Mouse (Mus musculus) kidney, embryonic 15.5 days (tissue): Measurements from ENCODE around the gene Tbc1d32. TPM values are rescaled to one million over a fixed set of nuclear protein-coding genes. Genes with fewer than 3 reads are reported as not detected.
"Not testable (repeated sequence)": the region's sequence is repeated elsewhere in the genome, so short reads cannot be mapped to it uniquely, and the experiment has no call there.

Experiments
- ATAC-seq: fragments of 200-750 bp; cut with Nextera tagmentation; replicated peaks from 2 replicates; pipeline ENCODE4 v1.8.0; 2017; ENCODE audit warnings: moderate TSS enrichment; ENCODE audit not compliant: low FRiP score
- H3K27ac ChIP-seq: fragments of 300-500 bp; sonication (generic); 2 replicates; pipeline ENCODE4 v1.5.1; 2015; ENCODE audit warnings: mild to moderate bottlenecking, inconsistent platforms
- H3K27me3 ChIP-seq: fragments of 300-500 bp; sonication (generic); 2 replicates; pipeline ENCODE4 v1.6.1; 2015; ENCODE audit warnings: inconsistent platforms
- H3K36me3 ChIP-seq: fragments of 300-500 bp; sonication (generic); 2 replicates; pipeline ENCODE4 v1.6.1; 2015; ENCODE audit warnings: inconsistent platforms
- H3K4me1 ChIP-seq: fragments of 300-500 bp; sonication (generic); 2 replicates; pipeline ENCODE4 v1.6.1; 2015; ENCODE audit warnings: inconsistent platforms
- H3K4me2 ChIP-seq: fragments of 300-500 bp; sonication (generic); 2 replicates; pipeline ENCODE4 v1.6.1; 2015; ENCODE audit warnings: moderate library complexity, mild to moderate bottlenecking, inconsistent platforms
- H3K4me3 ChIP-seq: fragments of 300-500 bp; sonication (generic); replicated peaks from 2 replicates; pipeline ENCODE4 v1.5.1; 2015; ENCODE audit warnings: mild to moderate bottlenecking, inconsistent platforms
- H3K9ac ChIP-seq: fragments of 300-500 bp; sonication (generic); 2 replicates; pipeline ENCODE4 v1.6.1; 2015; ENCODE audit warnings: mild to moderate bottlenecking, inconsistent platforms
- H3K9me3 ChIP-seq: fragments of 300-500 bp; sonication (generic); replicated peaks from 2 replicates; pipeline ENCODE4 v1.6.1; 2016; ENCODE audit warnings: inconsistent platforms
- WGBS: fragments of 180-500 bp; shearing (Covaris S2); methylation state at CpG from one replicate; pipeline ENCODE4 v1.1.7; 2015; ENCODE audit warnings: mixed read lengths; 5-methylcytosine and 5-hydroxymethylcytosine counted together
- polyA plus RNA-seq: library from polyadenylated mRNA; unstranded; fragments of >200 nt; fragmentation: Nextera tagmentation; extraction: Ambion mirVana; gene quantifications from 2 replicates; pipeline ENCODE4 v1.2.1, GENCODE M21; 2015

Gene Tbc1d32
- 4.1 TPM in 2 replicates for polyA plus RNA-seq

- Histone ChIP-seq H3K4me1 (peaks cover 9% of the 10 kb centered on the region), H3K27ac (peak within 1 kb of the TSS; percentile 88), H3K9me3 (no peaks in the 10 kb centered on the region), H3K4me2 (peak within 1 kb of the TSS; percentile 64), H3K4me3 (peak within 1 kb of the TSS; percentile 59), H3K27me3 (no peaks in the 10 kb centered on the region), H3K36me3 (no peaks in the 10 kb centered on the region), H3K9ac (peak within 1 kb of the TSS; percentile 55)
- peak; percentile 98 for ATAC-seq
- 4% methylated on average over 42 of the region's 42 CpGs for WGBS
These were observed at the start of gene Tbc1d32 for GRCm38 (mm10) chr10:56228568-56229209. TSS of gene Tbc1d32 (minus strand) at chr10:56228689.

DNA sequence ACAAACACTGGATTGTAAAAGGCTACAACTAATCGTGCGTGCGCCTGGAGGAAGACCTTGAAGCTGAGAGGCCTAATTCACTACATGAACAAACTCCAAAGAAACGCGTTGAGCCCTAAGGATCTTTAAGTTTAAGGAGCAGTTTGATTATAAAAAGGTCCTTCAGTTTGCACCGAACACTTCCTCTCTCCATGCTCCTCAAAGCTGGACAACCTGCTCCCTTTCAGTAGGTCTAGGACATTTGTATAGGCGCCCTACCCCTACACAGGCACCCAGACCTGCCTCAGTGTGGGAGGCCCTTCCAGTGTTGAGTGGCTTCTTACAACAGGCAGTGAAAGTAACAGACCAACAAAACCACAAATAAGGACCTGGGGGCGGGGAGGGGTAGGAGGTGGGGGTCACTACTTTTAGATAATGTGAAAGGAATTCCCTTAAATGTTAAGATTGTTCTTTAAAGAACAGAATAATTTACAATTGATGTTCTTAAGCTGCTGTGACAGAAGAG is 666 bp downstream of the Tbc1d32 start:
- H3K27ac ChIP-seq = no peak overlapping the region
- H3K4me2 ChIP-seq = peak overlapping the region; percentile 64
- peak overlapping the region; percentile 55 for H3K9ac ChIP-seq
- no peaks in the 10 kb centered on the region for H3K9me3 ChIP-seq
- WGBS = 70% methylated on average over 8 of the region's 8 CpGs
- H3K4me3 ChIP-seq = peak overlapping the region; percentile 59
- ATAC-seq = no peak
- no peaks in the 10 kb centered on the region for H3K27me3 ChIP-seq
- H3K4me1 ChIP-seq = peaks cover 9% of the 10 kb centered on the region
- H3K36me3 ChIP-seq = no peaks in the 10 kb centered on the region

GRCm38 (mm10) chr10:56215797-56216196 is 12.7 kb downstream of the Tbc1d32 start:
- no peak overlapping the region for H3K9ac ChIP-seq
- no peaks in the 10 kb centered on the region for H3K4me1 ChIP-seq
- no peak overlapping the region for H3K4me3 ChIP-seq
- WGBS = 76% methylated on average over 3 of the region's 3 CpGs
- no peaks in the 10 kb centered on the region for H3K27me3 ChIP-seq
- no peak overlapping the region for H3K4me2 ChIP-seq
- H3K9me3 ChIP-seq = no peaks in the 10 kb centered on the region
- peak; percentile 81 for ATAC-seq
- H3K36me3 ChIP-seq = 0 out of 2 replicates have a peak, but pooled peaks cover 6% of the 10 kb centered on the region
- no peak overlapping the region for H3K27ac ChIP-seq

DNA sequence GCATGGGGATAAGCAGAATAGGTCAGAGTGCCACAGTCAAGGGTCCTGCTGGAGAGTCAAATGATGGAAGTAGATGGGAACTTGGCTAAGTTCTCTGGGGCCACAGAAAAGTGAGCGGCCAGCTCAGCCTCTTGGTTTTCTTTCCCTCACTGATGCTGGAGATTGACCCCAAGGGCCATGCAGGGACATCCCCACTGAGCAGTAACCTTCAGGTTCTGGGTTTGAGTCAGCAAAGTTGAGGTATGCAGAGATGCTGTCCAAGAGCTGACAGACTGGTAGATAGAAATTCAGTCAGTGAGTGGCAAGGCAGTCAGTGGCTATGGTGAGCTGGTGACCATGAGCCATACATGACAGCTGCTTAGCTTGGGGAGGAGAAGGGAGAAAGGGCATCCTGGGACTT is 18.1 kb downstream of the Tbc1d32 start:
- no peak overlapping the region for H3K4me2 ChIP-seq
- no peaks in the 10 kb centered on the region for H3K36me3 ChIP-seq
- 90% methylated on average over 1 of the region's 1 CpGs for WGBS
- H3K27ac ChIP-seq = no peak overlapping the region
- ATAC-seq = no peak
- no peaks in the 10 kb centered on the region for H3K27me3 ChIP-seq
- H3K9me3 ChIP-seq = no peaks in the 10 kb centered on the region
- H3K4me3 ChIP-seq = no peak overlapping the region
- no peaks in the 10 kb centered on the region for H3K4me1 ChIP-seq
- H3K9ac ChIP-seq = no peak overlapping the region

DNA sequence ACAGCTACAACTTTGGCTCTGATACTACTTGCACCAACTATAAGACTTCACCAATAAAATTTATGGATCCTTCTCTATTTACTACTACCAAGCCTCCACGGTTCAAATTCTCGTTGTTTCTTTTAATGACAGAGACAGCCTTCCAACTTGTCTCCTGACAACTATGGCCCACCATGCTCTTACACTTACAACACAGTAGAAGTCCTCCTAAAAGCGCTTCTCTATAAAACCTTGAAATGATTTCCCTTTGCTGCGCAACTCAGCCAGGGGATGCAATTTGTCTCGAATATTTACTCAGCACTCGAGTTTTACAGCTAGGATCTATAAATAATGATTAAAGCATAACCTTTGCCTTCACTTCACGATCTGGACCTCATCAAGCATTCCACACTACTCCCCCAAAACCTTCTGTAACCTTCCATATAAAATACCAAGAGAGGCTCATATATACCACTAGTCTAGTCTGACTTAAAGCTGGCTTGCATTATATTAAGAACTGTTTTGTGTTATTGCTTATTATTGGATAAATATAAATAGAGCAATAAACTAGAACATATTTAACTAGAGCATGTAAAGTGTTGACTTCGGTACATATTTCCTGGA is 21.6 kb downstream of the Tbc1d32 start:
- WGBS = 32% methylated on average over 8 of the region's 8 CpGs
- ATAC-seq = peak; percentile 78

GRCm38 (mm10) chr10:56204348-56204747 is 24.1 kb downstream of the Tbc1d32 start:
- Histone ChIP-seq H3K9ac (no peak overlapping the region), H3K27ac (no peak overlapping the region), H3K4me3 (no peak overlapping the region), H3K9me3 (no peaks in the 10 kb centered on the region), H3K27me3 (no peaks in the 10 kb centered on the region), H3K4me2 (no peak overlapping the region), H3K36me3 (no peaks in the 10 kb centered on the region), H3K4me1 (no peaks in the 10 kb centered on the region)
- 93% methylated on average over 2 of the region's 2 CpGs for WGBS
- ATAC-seq = no peak

More for the DNA sequence above, 21.6 kb downstream of the Tbc1d32 start:
- no peaks in the 10 kb centered on the region for H3K4me1 ChIP-seq
- H3K9me3 ChIP-seq = no peaks in the 10 kb centered on the region
- no peaks in the 10 kb centered on the region for H3K27me3 ChIP-seq
- no peak overlapping the region for H3K27ac ChIP-seq
- no peak overlapping the region for H3K4me3 ChIP-seq
- H3K9ac ChIP-seq = no peak overlapping the region
- H3K4me2 ChIP-seq = no peak overlapping the region
- H3K36me3 ChIP-seq = no peaks in the 10 kb centered on the region

DNA sequence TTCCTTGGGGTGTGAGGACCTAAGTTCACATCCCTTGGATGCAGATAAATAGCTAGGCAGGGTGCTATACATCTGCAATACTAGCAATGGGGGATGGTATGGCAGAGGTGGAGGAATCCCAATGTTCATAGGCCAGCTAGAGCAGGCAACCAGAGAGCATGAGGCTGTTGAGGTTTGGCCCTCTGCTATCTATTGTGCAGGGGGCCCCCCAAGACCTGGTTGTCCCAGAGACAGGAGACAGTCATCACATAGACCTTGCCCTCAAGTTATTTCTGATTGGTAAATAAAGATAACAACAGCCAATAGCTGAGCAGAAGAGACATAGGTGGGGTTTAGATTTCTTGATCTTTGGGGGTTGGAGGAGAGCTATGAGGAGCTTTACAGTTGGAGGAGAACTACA is 28.6 kb downstream of the Tbc1d32 start:
- H3K9ac ChIP-seq = no peak overlapping the region
- H3K27me3 ChIP-seq = no peaks in the 10 kb centered on the region
- no peak for ATAC-seq
- no peak overlapping the region for H3K4me2 ChIP-seq
- H3K9me3 ChIP-seq = no peaks in the 10 kb centered on the region
- no peaks in the 10 kb centered on the region for H3K4me1 ChIP-seq
- 0 out of 2 replicates have a peak, but pooled peaks cover 6% of the 10 kb centered on the region for H3K36me3 ChIP-seq
- H3K27ac ChIP-seq = no peak overlapping the region
- H3K4me3 ChIP-seq = no peak overlapping the region

- Histone ChIP-seq H3K9ac (no peak overlapping the region), H3K4me2 (no peak overlapping the region), H3K9me3 (no peaks in the 10 kb centered on the region), H3K4me1 (no peaks in the 10 kb centered on the region), H3K27me3 (no peaks in the 10 kb centered on the region), H3K4me3 (no peak overlapping the region), H3K27ac (no peak overlapping the region), H3K36me3 (0 out of 2 replicates have a peak, but pooled peaks cover 6% of the 10 kb centered on the region)
- ATAC-seq = no peak
- WGBS = 76% methylated on average over 3 of the region's 3 CpGs
These were observed 29.8 kb downstream of the Tbc1d32 start for GRCm38 (mm10) chr10:56198691-56199090.

GRCm38 (mm10) chr10:56194310-56194709 is 34.2 kb downstream of the Tbc1d32 start:
- peaks cover 8% of the 10 kb centered on the region; the same call in 1 of the 2 replicates for H3K36me3 ChIP-seq
- no peak for ATAC-seq
- no peaks in the 10 kb centered on the region for H3K4me1 ChIP-seq
- 75% methylated on average over 7 of the region's 7 CpGs for WGBS
- H3K9me3 ChIP-seq = no peaks in the 10 kb centered on the region
- H3K27me3 ChIP-seq = no peaks in the 10 kb centered on the region
- no peak overlapping the region for H3K27ac ChIP-seq
- no peak overlapping the region for H3K9ac ChIP-seq
- no peak overlapping the region for H3K4me2 ChIP-seq
- no peak overlapping the region for H3K4me3 ChIP-seq

DNA sequence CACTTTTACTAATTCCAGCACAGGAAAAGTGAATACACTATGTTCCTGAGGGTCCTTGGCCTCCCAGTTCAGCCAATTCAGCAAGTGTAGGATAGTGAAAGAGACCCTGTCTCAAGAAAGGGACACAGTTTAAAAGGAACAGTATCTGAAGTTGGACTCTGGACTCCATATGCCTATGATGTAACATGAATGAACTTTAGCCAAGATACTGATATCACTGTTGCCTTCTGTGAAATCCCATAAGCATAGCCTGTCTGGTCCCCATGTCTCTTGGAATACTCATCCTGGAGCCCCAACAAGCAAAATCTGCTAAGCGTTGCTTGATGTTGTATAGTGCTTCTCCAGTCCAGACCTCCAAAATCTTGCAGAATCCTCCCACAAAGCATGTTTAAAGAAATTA is 46.8 kb downstream of the Tbc1d32 start:
- Histone ChIP-seq H3K4me3 (no peak overlapping the region), H3K4me2 (no peak overlapping the region), H3K27me3 (no peaks in the 10 kb centered on the region), H3K9me3 (no peaks in the 10 kb centered on the region), H3K9ac (no peak overlapping the region), H3K4me1 (no peaks in the 10 kb centered on the region), H3K27ac (no peak overlapping the region), H3K36me3 (peaks cover 10% of the 10 kb centered on the region)
- 92% methylated on average over 1 of the region's 1 CpGs for WGBS
- ATAC-seq = no peak

DNA sequence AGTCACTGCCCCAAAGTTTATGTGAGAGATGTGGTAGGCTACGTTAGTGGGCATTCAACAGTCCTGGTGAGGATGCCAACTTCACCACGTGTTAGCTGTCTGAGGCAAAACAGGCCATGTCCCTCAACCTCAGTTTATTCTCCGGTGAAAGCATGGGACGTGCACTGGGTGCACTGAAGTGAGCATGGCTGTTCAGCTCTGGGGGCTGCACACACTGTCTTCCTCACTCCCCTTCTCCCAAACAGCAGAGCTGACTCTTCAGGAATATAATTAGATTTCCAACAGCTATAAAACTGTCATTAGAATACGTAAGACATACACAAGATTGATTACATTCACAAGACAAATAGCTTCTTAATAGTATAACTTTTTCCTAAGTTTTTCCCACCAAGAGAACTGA is 55.3 kb downstream of the Tbc1d32 start:
- Histone ChIP-seq H3K9me3 (no peaks in the 10 kb centered on the region), H3K36me3 (no peaks in the 10 kb centered on the region), H3K9ac (no peak overlapping the region), H3K27ac (no peak overlapping the region), H3K27me3 (no peaks in the 10 kb centered on the region), H3K4me3 (no peak overlapping the region), H3K4me1 (0 out of 2 replicates have a peak, but pooled peaks cover 5% of the 10 kb centered on the region), H3K4me2 (no peak overlapping the region)
- 46% methylated on average over 5 of the region's 5 CpGs for WGBS
- peak; percentile 66; the same call in 1 of the 2 replicates for ATAC-seq

DNA sequence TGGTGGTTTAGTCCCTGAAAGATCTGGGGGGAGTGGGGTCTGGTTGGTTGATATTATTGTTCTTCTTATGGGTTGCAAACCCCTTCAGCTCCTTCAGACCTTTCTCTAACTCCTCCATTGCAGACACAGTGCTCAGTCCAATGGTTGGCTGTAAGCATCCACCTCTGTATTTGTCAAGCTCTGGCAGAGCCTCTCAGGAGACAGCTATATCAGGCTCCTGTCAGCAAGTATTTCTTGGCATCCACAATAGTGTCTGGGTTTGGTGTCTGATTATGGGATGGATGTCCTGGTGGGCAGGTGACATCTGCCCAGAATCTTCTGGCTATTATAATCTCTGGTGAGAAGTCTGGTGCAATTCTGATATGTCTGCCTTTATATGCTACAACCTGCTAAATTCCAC is 60.8 kb downstream of the Tbc1d32 start:
- H3K27ac ChIP-seq, H3K9ac ChIP-seq, H3K4me2 ChIP-seq: not testable (repeated sequence)

More for the DNA sequence above, 60.8 kb downstream of the Tbc1d32 start:
- not testable (repeated sequence) for H3K4me1 ChIP-seq, ATAC-seq, H3K36me3 ChIP-seq, H3K27me3 ChIP-seq, H3K4me3 ChIP-seq, H3K9me3 ChIP-seq
